Mouse (Mus musculus): ENCODE results near the gene Fyco1. TPM values are rescaled to one million over a fixed set of nuclear protein-coding genes. Genes with fewer than 3 reads are reported as not detected.

Gene Fyco1
- polyA plus RNA-seq, 1 experiment from 2014 or later, result 18.7 TPM

GRCm38 (mm10) chr9:123846490-123846889 lies 5.2 kb downstream of the Fyco1 start:
- H3K9me3 ChIP-seq, result no peaks in the 10 kb centered on the region
- no peak overlapping the region for H3K9ac ChIP-seq
- no peak for ATAC-seq (replicated peaks)
- WGBS, result 100% methylated on average over 1 of the region's 1 CpGs
- H3K27ac ChIP-seq, result no peak overlapping the region
- H3K36me3 ChIP-seq (replicated peaks), result no peaks in the 10 kb centered on the region
- H3K4me1 ChIP-seq, result peaks cover 8% of the 10 kb centered on the region; the same call in 1 of the 2 replicates
- H3K27me3 ChIP-seq (replicated peaks), result no peaks in the 10 kb centered on the region
- H3K4me3 ChIP-seq, result no peak overlapping the region
- no peak overlapping the region for H3K4me2 ChIP-seq

DNA sequence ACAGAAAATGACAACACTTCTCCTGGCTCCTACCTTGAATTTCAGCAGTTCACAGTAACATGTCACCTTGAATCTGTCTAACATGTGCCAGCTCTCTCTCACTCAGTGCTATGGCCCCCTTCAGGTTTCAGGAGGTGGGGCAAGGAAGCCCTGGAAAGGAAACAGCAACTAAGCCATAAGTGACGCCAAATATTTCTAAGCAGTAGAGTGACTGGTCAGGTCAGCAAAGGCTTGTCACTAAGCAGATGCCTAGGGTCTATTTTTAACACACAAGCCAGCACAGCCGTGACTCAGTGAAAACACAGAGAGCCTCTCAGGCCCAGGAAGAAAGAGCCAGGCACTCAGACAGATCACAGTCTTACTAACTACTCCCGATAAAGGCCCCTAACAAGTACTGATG lies 6.6 kb downstream of the Fyco1 start:
- Histone ChIP-seq H3K27me3 (replicated peaks) (no peaks in the 10 kb centered on the region), H3K4me2 (no peak overlapping the region)
- 79% methylated on average over 3 of the region's 3 CpGs for WGBS

DNA sequence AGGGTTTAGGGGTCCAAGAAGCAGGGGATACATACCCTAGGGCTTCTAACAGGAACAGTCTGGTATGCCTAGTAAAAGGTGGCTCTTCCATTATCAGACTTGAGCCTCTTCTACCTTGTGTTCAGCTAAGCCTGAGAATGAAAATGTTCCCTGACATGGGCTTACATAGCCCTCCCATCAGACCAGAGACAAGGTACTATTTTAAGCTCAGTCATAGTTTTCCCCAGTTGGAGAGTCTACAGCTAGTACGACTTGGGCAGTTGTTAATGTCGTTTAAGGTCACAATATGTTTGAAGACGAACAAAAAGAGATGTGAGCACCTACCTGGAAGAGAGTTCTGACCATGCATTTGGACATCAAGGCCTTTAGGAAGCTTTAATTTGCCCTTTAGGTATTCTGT lies 7.2 kb downstream of the Fyco1 start:
- H3K27me3 ChIP-seq (replicated peaks), result no peaks in the 10 kb centered on the region
- H3K27ac ChIP-seq, result no peak overlapping the region
- H3K4me3 ChIP-seq, result no peak overlapping the region
- H3K9ac ChIP-seq, result no peak overlapping the region
- no peaks in the 10 kb centered on the region for H3K36me3 ChIP-seq (replicated peaks)
- 93% methylated on average over 3 of the region's 3 CpGs for WGBS
- no peak for ATAC-seq (replicated peaks)
- H3K9me3 ChIP-seq, result no peaks in the 10 kb centered on the region
- H3K4me2 ChIP-seq, result no peak overlapping the region
- no peaks in the 10 kb centered on the region for H3K4me1 ChIP-seq

More for the DNA sequence above, 6.6 kb downstream of the Fyco1 start:
- Histone ChIP-seq H3K4me3 (no peak overlapping the region), H3K4me1 (no peaks in the 10 kb centered on the region), H3K9me3 (no peaks in the 10 kb centered on the region), H3K9ac (no peak overlapping the region), H3K27ac (no peak overlapping the region), H3K36me3 (replicated peaks) (no peaks in the 10 kb centered on the region)
- ATAC-seq (replicated peaks), result no peak

GRCm38 (mm10) chr9:123840243-123840642 lies 11.5 kb downstream of the Fyco1 start:
- Histone ChIP-seq H3K9ac (no peak overlapping the region), H3K4me1 (no peaks in the 10 kb centered on the region), H3K36me3 (replicated peaks) (no peaks in the 10 kb centered on the region; the same call in none of the 2 replicates), H3K27me3 (replicated peaks) (no peaks in the 10 kb centered on the region), H3K27ac (no peak overlapping the region), H3K4me2 (no peak overlapping the region), H3K4me3 (no peak overlapping the region), H3K9me3 (no peaks in the 10 kb centered on the region)
- WGBS, result 91% methylated on average over 6 of the region's 6 CpGs
- ATAC-seq (replicated peaks), result no peak

DNA sequence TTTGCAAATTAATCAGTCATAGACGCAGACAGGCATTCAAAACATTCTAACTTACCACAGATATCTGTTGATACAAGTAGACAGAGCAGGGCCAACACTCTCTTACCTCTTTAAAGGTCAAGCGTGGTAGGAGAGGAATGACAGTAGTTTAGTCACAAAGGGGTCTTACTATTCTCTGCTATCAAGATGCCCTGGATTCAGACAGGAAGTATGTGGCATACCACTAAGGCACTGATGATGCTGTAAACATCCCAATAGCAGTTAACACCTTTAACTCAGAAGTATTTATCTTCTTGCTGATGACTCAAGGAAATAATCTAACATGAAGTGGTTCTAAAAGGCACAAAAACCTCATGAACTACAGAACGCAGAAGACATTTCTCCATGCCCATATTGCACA lies 15.8 kb downstream of the Fyco1 start:
- no peaks in the 10 kb centered on the region for H3K4me1 ChIP-seq
- no peak overlapping the region for H3K9ac ChIP-seq
- no peak overlapping the region for H3K4me2 ChIP-seq
- H3K4me3 ChIP-seq, result no peak overlapping the region
- no peak overlapping the region for H3K27ac ChIP-seq
- ATAC-seq (replicated peaks), result no peak
- H3K27me3 ChIP-seq (replicated peaks), result no peaks in the 10 kb centered on the region
- no peaks in the 10 kb centered on the region; the same call in none of the 2 replicates for H3K36me3 ChIP-seq (replicated peaks)
- H3K9me3 ChIP-seq, result no peaks in the 10 kb centered on the region
- WGBS, result 90% methylated on average over 3 of the region's 3 CpGs

DNA sequence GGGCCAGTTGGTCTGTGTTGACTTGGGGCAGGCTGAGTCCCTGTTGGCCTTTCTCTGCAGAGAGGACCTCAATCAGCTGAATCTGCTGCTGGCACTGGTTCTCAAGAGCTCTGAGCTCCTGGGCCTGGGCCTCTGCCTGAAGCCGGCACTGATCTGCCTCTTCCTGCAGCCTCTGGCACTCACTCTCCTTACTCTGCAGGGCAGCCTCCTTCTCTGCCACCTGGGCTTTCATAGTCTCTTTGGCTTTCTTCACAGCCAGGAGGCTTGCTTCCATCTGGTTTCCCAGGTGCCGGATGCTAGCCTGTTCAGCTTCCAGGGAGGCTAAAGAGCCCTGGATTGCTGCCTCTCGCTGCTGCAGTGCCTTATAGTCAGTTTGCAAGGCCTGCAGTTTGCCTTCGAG lies 22.8 kb downstream of the Fyco1 start:
- H3K4me3 ChIP-seq, result no peak overlapping the region
- no peak overlapping the region for H3K27ac ChIP-seq
- H3K27me3 ChIP-seq (replicated peaks), result no peaks in the 10 kb centered on the region
- 92% methylated on average over 4 of the region's 4 CpGs for WGBS
- peaks cover 26% of the 10 kb centered on the region for H3K36me3 ChIP-seq (replicated peaks)
- no peaks in the 10 kb centered on the region for H3K9me3 ChIP-seq
- no peak for ATAC-seq (replicated peaks)
- no peak overlapping the region for H3K9ac ChIP-seq
- no peak overlapping the region for H3K4me2 ChIP-seq
- no peaks in the 10 kb centered on the region for H3K4me1 ChIP-seq

DNA sequence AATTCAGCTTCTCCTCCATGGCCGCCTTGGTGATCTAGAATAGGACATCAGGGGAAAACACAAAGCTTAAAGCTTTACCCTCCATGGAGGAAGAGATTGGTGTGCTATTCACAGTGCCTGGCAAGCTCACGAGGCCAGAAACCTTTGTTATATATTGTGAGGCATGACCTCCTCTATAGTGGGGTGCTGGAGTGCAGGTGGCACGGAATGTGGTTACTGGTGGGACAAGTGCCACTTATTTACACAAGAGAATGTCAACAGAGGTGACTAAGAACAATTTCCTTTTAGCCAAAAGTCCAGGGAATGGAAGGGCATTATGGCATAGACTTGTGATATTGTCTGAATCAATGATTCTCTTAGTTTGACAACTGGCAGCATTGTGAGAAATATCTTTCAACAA lies 25.1 kb downstream of the Fyco1 start:
- no peaks in the 10 kb centered on the region for H3K27me3 ChIP-seq (replicated peaks)
- H3K4me2 ChIP-seq, result no peak overlapping the region
- 91% methylated on average over 3 of the region's 3 CpGs for WGBS
- no peaks in the 10 kb centered on the region for H3K4me1 ChIP-seq
- H3K4me3 ChIP-seq, result no peak overlapping the region
- no peak for ATAC-seq (replicated peaks)
- no peak overlapping the region for H3K9ac ChIP-seq
- peaks cover 32% of the 10 kb centered on the region for H3K36me3 ChIP-seq (replicated peaks)
- H3K27ac ChIP-seq, result no peak overlapping the region
- H3K9me3 ChIP-seq, result no peaks in the 10 kb centered on the region

- Histone ChIP-seq H3K9ac (no peak overlapping the region), H3K27ac (no peak overlapping the region), H3K9me3 (no peaks in the 10 kb centered on the region), H3K4me3 (no peak overlapping the region), H3K27me3 (replicated peaks) (no peaks in the 10 kb centered on the region), H3K4me1 (no peaks in the 10 kb centered on the region), H3K4me2 (no peak overlapping the region), H3K36me3 (replicated peaks) (peaks cover 10% of the 10 kb centered on the region; the same call in 1 of the 2 replicates)
- 87% methylated on average over 2 of the region's 2 CpGs for WGBS
- ATAC-seq (replicated peaks), result no peak
These were observed 33.1 kb downstream of the Fyco1 start for GRCm38 (mm10) chr9:123818601-123819000.

GRCm38 (mm10) chr9:123815996-123816395 lies 35.7 kb downstream of the Fyco1 start:
- Histone ChIP-seq H3K4me1 (no peaks in the 10 kb centered on the region), H3K4me2 (no peak overlapping the region), H3K9me3 (no peaks in the 10 kb centered on the region), H3K27me3 (replicated peaks) (no peaks in the 10 kb centered on the region), H3K27ac (no peak overlapping the region), H3K9ac (no peak overlapping the region), H3K4me3 (no peak overlapping the region), H3K36me3 (replicated peaks) (peaks cover 11% of the 10 kb centered on the region; the same call in 1 of the 2 replicates)
- no peak for ATAC-seq (replicated peaks)
- WGBS, result 88% methylated on average over 1 of the region's 1 CpGs

GRCm38 (mm10) chr9:123815444-123815843 lies 36.3 kb downstream of the Fyco1 start:
- H3K4me1 ChIP-seq, result no peaks in the 10 kb centered on the region
- ATAC-seq (replicated peaks), result no peak
- no peak overlapping the region for H3K27ac ChIP-seq
- H3K9ac ChIP-seq, result no peak overlapping the region
- no peaks in the 10 kb centered on the region for H3K9me3 ChIP-seq
- H3K4me2 ChIP-seq, result no peak overlapping the region
- WGBS, result 94% methylated on average over 3 of the region's 3 CpGs
- H3K27me3 ChIP-seq (replicated peaks), result no peaks in the 10 kb centered on the region
- peaks cover 11% of the 10 kb centered on the region; the same call in 1 of the 2 replicates for H3K36me3 ChIP-seq (replicated peaks)
- no peak overlapping the region for H3K4me3 ChIP-seq

GRCm38 (mm10) chr9:123814821-123815220 lies 36.9 kb downstream of the Fyco1 start:
- no peak overlapping the region for H3K9ac ChIP-seq
- no peaks in the 10 kb centered on the region for H3K9me3 ChIP-seq
- no peaks in the 10 kb centered on the region for H3K4me1 ChIP-seq
- no peaks in the 10 kb centered on the region for H3K27me3 ChIP-seq (replicated peaks)
- ATAC-seq (replicated peaks), result no peak
- H3K36me3 ChIP-seq (replicated peaks), result peaks cover 11% of the 10 kb centered on the region; the same call in 1 of the 2 replicates
- no peak overlapping the region for H3K4me2 ChIP-seq
- no peak overlapping the region for H3K4me3 ChIP-seq
- WGBS, result 81% methylated on average over 4 of the region's 4 CpGs
- no peak overlapping the region for H3K27ac ChIP-seq

- Histone ChIP-seq H3K9me3 (no peaks in the 10 kb centered on the region), H3K36me3 (replicated peaks) (peaks cover 11% of the 10 kb centered on the region; the same call in 1 of the 2 replicates), H3K27me3 (replicated peaks) (no peaks in the 10 kb centered on the region), H3K4me3 (no peak overlapping the region), H3K4me1 (no peaks in the 10 kb centered on the region), H3K4me2 (no peak overlapping the region), H3K9ac (no peak overlapping the region), H3K27ac (no peak overlapping the region)
- no peak for ATAC-seq (replicated peaks)
- WGBS, result 83% methylated on average over 2 of the region's 2 CpGs
These were observed 37.4 kb downstream of the Fyco1 start for GRCm38 (mm10) chr9:123814326-123814725.

DNA sequence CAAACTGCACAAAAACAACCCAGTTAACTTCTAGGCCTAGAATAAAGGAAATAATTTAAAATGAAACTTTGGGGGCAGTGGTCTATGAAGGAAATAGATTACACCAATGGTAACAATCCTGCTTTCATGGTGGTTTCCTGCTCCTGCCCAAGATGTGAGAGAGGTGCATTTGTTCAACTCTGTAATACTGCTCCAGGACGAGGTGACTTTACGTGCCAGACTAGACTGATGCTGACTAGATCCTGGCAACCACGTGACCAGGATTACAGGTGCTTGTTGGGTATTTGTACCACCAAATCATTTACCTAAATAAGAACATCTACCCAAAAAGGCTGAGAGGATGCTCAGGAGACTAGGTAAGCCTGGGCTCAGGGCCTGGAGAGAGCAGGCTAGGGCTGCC lies 39.9 kb downstream of the Fyco1 start:
- Histone ChIP-seq H3K36me3 (replicated peaks) (0 out of 2 replicates have a peak, but pooled peaks cover 4% of the 10 kb centered on the region), H3K4me3 (no peak overlapping the region), H3K9ac (no peak overlapping the region), H3K9me3 (no peaks in the 10 kb centered on the region), H3K4me1 (no peaks in the 10 kb centered on the region), H3K27me3 (replicated peaks) (no peaks in the 10 kb centered on the region), H3K4me2 (no peak overlapping the region), H3K27ac (no peak overlapping the region)
- no peak for ATAC-seq (replicated peaks)
- WGBS, result 97% methylated on average over 3 of the region's 3 CpGs

Data from midbrain, embryonic 15.5 days (tissue).